ENCODE assay signal across 20 mouse cellular contexts in genomic region chr17:73934281-73934680, GRCm38 (mm10). TPM values are rescaled to one million over a fixed set of nuclear protein-coding genes. Genes with fewer than 3 reads are reported as not detected.
DNase-seq lines count a peak whose midpoint lies in the region; ATAC-seq lines count a peak whose summit lies in the region.
"Had no signal": no experiment of that assay in that cellular context is flagged by ENCODE, and none has a peak within 500 bp of the region (broad histone marks: within the 10 kb centered on the region; RNA-seq: fewer than 3 reads in every experiment).

No protein-coding gene starts in this region.

- no peak overlapping the region for H3K9ac ChIP-seq in forebrain, embryonic 13.5 days
- H3K9ac ChIP-seq: forebrain, embryonic 15.5 days; liver, embryonic 13.5 days; midbrain, embryonic 12.5 days had no signal

- peak; percentile 85 for DNase-seq in heart, adult 11 months
- DNase-seq in heart, postnatal 4 days = no peak
- DNase-seq in left cerebral cortex, postnatal 25 days (ENCODE audit: low spot score in 2 of 2) = peak; percentile 15 to 17
- no peak for DNase-seq in left cerebral cortex, adult 18-20 months (ENCODE audit: low spot score in 2 of 2)
- DNase-seq in cerebellum, postnatal 14 days = peak; percentile 87 to 88
- DNase-seq in embryo, embryonic 10 days (ENCODE audit: low spot score) = no peak
- DNase-seq: adrenal gland, postnatal 14 days; kidney, adult 11 months; kidney, postnatal 10 days; liver, embryonic 13.5 days; lung, adult 2 months; lung, postnatal 14 days had no signal

- H3K36me3 ChIP-seq in forebrain, embryonic 13.5 days (ENCODE audit: poor library complexity, severe bottlenecking) = no peaks in the 10 kb centered on the region
- H3K36me3 ChIP-seq: forebrain, embryonic 15.5 days; hindbrain, embryonic 10.5 days; liver, embryonic 13.5 days; midbrain, embryonic 12.5 days had no signal

- H3K9me3 ChIP-seq in forebrain, embryonic 13.5 days (replicated peaks) = no peaks in the 10 kb centered on the region
- H3K9me3 ChIP-seq: forebrain, embryonic 15.5 days; hindbrain, embryonic 10.5 days; liver, embryonic 13.5 days; midbrain, embryonic 12.5 days had no signal

- H3K4me1 ChIP-seq in forebrain, embryonic 13.5 days = no peaks in the 10 kb centered on the region
- H3K4me1 ChIP-seq: forebrain, embryonic 15.5 days; hindbrain, embryonic 10.5 days; liver, embryonic 13.5 days; midbrain, embryonic 12.5 days had no signal

- no peak overlapping the region for H3K4me3 ChIP-seq in forebrain, embryonic 13.5 days
- H3K4me3 ChIP-seq: forebrain, embryonic 15.5 days; hindbrain, embryonic 10.5 days; liver, embryonic 13.5 days; midbrain, embryonic 12.5 days had no signal

- H3K27ac ChIP-seq in forebrain, embryonic 13.5 days = no peak overlapping the region
- H3K27ac ChIP-seq: forebrain, embryonic 15.5 days; hindbrain, embryonic 10.5 days; hindbrain, postnatal 0 days; liver, embryonic 13.5 days; midbrain, embryonic 12.5 days; stomach, postnatal 0 days had no signal

- H3K27me3 ChIP-seq in forebrain, embryonic 13.5 days = no peaks in the 10 kb centered on the region
- H3K27me3 ChIP-seq: forebrain, embryonic 15.5 days; liver, embryonic 13.5 days; midbrain, embryonic 12.5 days had no signal

- no peak overlapping the region for H3K4me2 ChIP-seq in forebrain, embryonic 13.5 days
- H3K4me2 ChIP-seq: forebrain, embryonic 15.5 days; heart, embryonic 11.5 days; liver, embryonic 13.5 days; midbrain, embryonic 12.5 days had no signal

- intact Hi-C loops in left cerebral cortex, postnatal 25 days (cut with DNase I) = no loop called here

- ATAC-seq in forebrain, embryonic 13.5 days = no peak
- ATAC-seq: CD4-positive, CD25-positive, alpha-beta regulatory T cell, adult 4 months; forebrain, embryonic 15.5 days; hindbrain, postnatal 0 days had no signal

- 77% methylated on average over 4 of the region's 4 CpGs for WGBS in forebrain, embryonic 13.5 days

RNA-seq across cellular contexts. Expression of gene Xdh, which starts 15.7 kb away (rescaled TPM):
- 1 to 10 TPM; 3.7 to 4.6 TPM for total RNA-seq in heart, postnatal 4 days (2021)
- 1 to 10 TPM; 3.9 to 5.2 TPM for total RNA-seq in left cerebral cortex, postnatal 25 days (2021)
- 10 to 100 TPM; 10.4 to 15.3 TPM for total RNA-seq in left cerebral cortex, adult 18-20 months (2021)
- polyA plus RNA-seq in forebrain, embryonic 13.5 days (2015; fragmentation: Nextera tagmentation; extraction: Ambion mirVana) = 0.06 and 0.14 TPM in 2 replicates

Comparison
In these comparisons a context has a peak if more than half of its experiments do, and no peak if none do; other contexts are left out.
1. DNase-seq: peak in heart, adult 11 months (single experiment), left cerebral cortex, postnatal 25 days (2 of 2) and cerebellum, postnatal 14 days (2 of 2); none in heart, postnatal 4 days (single experiment), left cerebral cortex, adult 18-20 months (0 of 2) and embryo, embryonic 10 days (single experiment).